Mouse (Mus musculus) myocyte (in vitro differentiated cells): Measurements from ENCODE around the gene Smg6. TPM values are rescaled to one million over a fixed set of nuclear protein-coding genes. Genes with fewer than 3 reads are reported as not detected.

Experiments used
- H3K27me3 ChIP-seq: one replicate; pipeline ENCODE4 v1.6.1; 2011; ENCODE audit not compliant: control insufficient read depth, insufficient read depth, insufficient read length
- H3K36me3 ChIP-seq: one replicate; pipeline ENCODE4 v1.6.1; 2011; ENCODE audit not compliant: control insufficient read depth, insufficient read depth
- H3K4me2 ChIP-seq: one replicate; pipeline ENCODE4 v1.6.1; 2011; ENCODE audit warnings: low read depth, control low read depth
- H3K4me3 ChIP-seq: one replicate; pipeline ENCODE4 v1.5.1; 2011; ENCODE audit warnings: mild to moderate bottlenecking, control low read depth, moderate library complexity
- H3K79me2 ChIP-seq: one replicate; pipeline ENCODE4 v1.6.1; 2011; ENCODE audit not compliant: control insufficient read depth, insufficient read depth
- H3ac ChIP-seq: one replicate; pipeline ENCODE4 v1.6.1; 2011; ENCODE audit not compliant: control insufficient read depth, insufficient read length
- CEBPB ChIP-seq: IDR thresholded peaks from 2 replicates; pipeline ENCODE4 v1.6.1; 2011; ENCODE audit warnings: mild to moderate bottlenecking, moderate library complexity; ENCODE audit not compliant: poor library complexity, insufficient read depth, severe bottlenecking
- E2F4 ChIP-seq: IDR thresholded peaks from one replicate; pipeline ENCODE4 v1.6.1; 2011; ENCODE audit warnings: mild to moderate bottlenecking, control low read depth, moderate library complexity; ENCODE audit not compliant: insufficient read depth
- MAX ChIP-seq: IDR thresholded peaks from one replicate; pipeline ENCODE4 v1.6.1; 2011; ENCODE audit warnings: low read depth, mild to moderate bottlenecking, control low read depth
- MYOD1 ChIP-seq, 3 experiments: IDR thresholded peaks; one replicate each; pipeline ENCODE4 v1.6.1; 2011; ENCODE audit warnings: control low read depth in 2 of 3, low read depth in 2 of 3, mild to moderate bottlenecking in 2 of 3, moderate library complexity in 1 of 3; ENCODE audit not compliant: insufficient read length in 2 of 3, control insufficient read depth in 1 of 3
- MYOG ChIP-seq, 3 experiments: IDR thresholded peaks; one replicate each; pipeline ENCODE4 v1.6.1; 2011; ENCODE audit warnings: control low read depth in 2 of 3, low read depth in 2 of 3, mild to moderate bottlenecking in 2 of 3; ENCODE audit not compliant: insufficient read length in 2 of 3, control insufficient read depth in 1 of 3, insufficient read depth in 1 of 3
- POLR2A ChIP-seq: IDR thresholded peaks from one replicate; pipeline ENCODE4 v1.6.1; 2011; ENCODE audit warnings: low read depth, mild to moderate bottlenecking, control low read depth, moderate library complexity; ENCODE audit not compliant: insufficient read length
- POLR2AphosphoS2 ChIP-seq: IDR thresholded peaks from one replicate; pipeline ENCODE4 v1.6.1; 2011; ENCODE audit warnings: low read depth, control low read depth; ENCODE audit not compliant: insufficient read length
- REST ChIP-seq: IDR thresholded peaks from one replicate; pipeline ENCODE4 v1.6.1; 2011; ENCODE audit warnings: mild to moderate bottlenecking, control low read depth, moderate library complexity; ENCODE audit not compliant: insufficient read depth, insufficient read length
- SRF ChIP-seq: IDR thresholded peaks from one replicate; pipeline ENCODE4 v1.6.1; 2011; ENCODE audit warnings: low read depth; ENCODE audit not compliant: control insufficient read depth, insufficient read length
- TCF12 ChIP-seq: IDR thresholded peaks from one replicate; pipeline ENCODE4 v1.6.1; 2011; ENCODE audit warnings: mild to moderate bottlenecking, control low read depth; ENCODE audit not compliant: poor library complexity, insufficient read depth, severe bottlenecking
- TCF3 ChIP-seq: IDR thresholded peaks from one replicate; pipeline ENCODE4 v1.6.1; 2011; ENCODE audit warnings: low read depth, control low read depth; ENCODE audit not compliant: insufficient read length
- USF1 ChIP-seq: IDR thresholded peaks from one replicate; pipeline ENCODE4 v1.6.1; 2011; ENCODE audit warnings: low read depth, mild to moderate bottlenecking, control low read depth, moderate library complexity
- polyA plus RNA-seq: library from polyadenylated mRNA; unstranded; fragments of >200 nt; fragmentation: generic; extraction: Trizol; gene quantifications from one replicate; pipeline ENCODE4 v1.2.1, GENCODE M21; 2012; ENCODE audit warnings: missing spikeins

Smg6 gene
- polyA plus RNA-seq, 1 experiment = 14.7 TPM

DNA sequence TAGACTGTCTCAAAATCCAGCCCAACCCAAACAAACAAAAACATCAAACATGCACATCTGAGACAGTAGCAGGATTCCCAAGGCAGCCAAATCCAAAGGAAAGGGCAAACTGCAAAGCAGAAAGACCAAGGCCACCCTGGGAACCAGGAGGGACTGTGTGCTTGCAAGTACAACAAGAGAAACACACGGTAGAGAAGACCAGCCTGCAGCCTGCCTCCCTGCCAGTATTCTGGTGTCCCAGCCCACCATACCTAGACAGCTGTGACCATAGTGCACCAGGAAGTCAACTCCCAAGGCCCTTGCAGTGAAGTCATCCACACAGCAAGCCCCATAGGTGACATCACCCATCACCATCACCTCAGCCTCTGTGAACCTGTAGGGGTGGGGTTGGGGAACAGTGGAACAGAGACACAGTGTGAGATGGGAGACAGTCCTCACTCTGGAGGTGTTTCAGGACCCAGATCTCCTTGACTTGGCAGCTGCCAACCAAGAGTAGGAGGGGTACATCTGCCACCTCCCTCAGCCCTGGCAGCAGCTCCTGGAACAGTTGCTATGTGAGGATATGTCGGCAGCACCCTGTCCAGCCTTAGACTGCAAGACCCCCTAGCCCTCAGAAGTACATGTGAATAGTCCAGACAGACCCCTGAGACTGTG lies 258.4 kb downstream of the Smg6 start:
- Histone ChIP-seq H3K27me3 (no peaks in the 10 kb centered on the region), H3K4me3 (no peak overlapping the region), H3ac (no peak overlapping the region), H3K36me3 (peaks cover 8% of the 10 kb centered on the region), H3K79me2 (peaks cover 7% of the 10 kb centered on the region), H3K4me2 (no peak overlapping the region)
- TF ChIP-seq POLR2AphosphoS2 (no peak), SRF (no peak), MYOD1 (IDR thresholded peaks at IDR 0.05; ENCODE audit: control insufficient read depth in 1 of 3, insufficient read length in 2 of 3, low read depth in 2 of 3) (no peak), MAX (no peak), E2F4 (no peak), MYOG (IDR thresholded peaks at IDR 0.05; ENCODE audit: control insufficient read depth in 1 of 3, insufficient read depth in 1 of 3, insufficient read length in 2 of 3, low read depth in 2 of 3) (no peak), REST (no peak), USF1 (no peak), TCF3 (no peak), TCF12 (no peak), CEBPB (no peak), POLR2A (no peak)

DNA sequence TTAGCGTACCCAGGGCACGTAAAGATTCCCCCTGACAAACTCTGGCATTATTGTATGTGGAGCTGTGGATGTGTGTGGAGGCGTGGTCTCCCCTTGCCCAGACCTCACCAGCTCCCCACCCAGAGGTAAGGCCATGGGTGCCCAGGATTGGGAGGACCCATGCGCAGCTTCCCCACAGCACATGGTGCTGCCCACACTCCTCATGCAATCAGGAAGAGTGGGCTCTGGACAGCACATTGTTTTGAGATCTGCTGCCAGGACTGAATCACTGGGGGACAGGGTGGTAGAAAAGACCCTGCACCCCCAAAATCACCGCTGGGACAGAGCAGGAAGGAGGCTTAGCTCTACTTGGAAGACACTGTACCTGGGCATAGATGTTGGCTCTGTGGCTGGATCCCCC lies 258.9 kb downstream of the Smg6 start:
- no peak overlapping the region for H3ac ChIP-seq
- H3K79me2 ChIP-seq = peaks cover 12% of the 10 kb centered on the region
- H3K36me3 ChIP-seq = peaks cover 8% of the 10 kb centered on the region
- TF ChIP-seq POLR2A (no peak), E2F4 (no peak), REST (no peak), TCF3 (no peak), CEBPB (no peak), SRF (no peak), MYOG (IDR thresholded peaks at IDR 0.05; ENCODE audit: control insufficient read depth in 1 of 3, insufficient read depth in 1 of 3, insufficient read length in 2 of 3, low read depth in 2 of 3) (no peak), MYOD1 (IDR thresholded peaks at IDR 0.05; ENCODE audit: control insufficient read depth in 1 of 3, insufficient read length in 2 of 3, low read depth in 2 of 3) (no peak), POLR2AphosphoS2 (no peak), TCF12 (no peak), MAX (no peak), USF1 (no peak)
- H3K4me2 ChIP-seq = no peak overlapping the region
- no peaks in the 10 kb centered on the region for H3K27me3 ChIP-seq
- no peak overlapping the region for H3K4me3 ChIP-seq

DNA sequence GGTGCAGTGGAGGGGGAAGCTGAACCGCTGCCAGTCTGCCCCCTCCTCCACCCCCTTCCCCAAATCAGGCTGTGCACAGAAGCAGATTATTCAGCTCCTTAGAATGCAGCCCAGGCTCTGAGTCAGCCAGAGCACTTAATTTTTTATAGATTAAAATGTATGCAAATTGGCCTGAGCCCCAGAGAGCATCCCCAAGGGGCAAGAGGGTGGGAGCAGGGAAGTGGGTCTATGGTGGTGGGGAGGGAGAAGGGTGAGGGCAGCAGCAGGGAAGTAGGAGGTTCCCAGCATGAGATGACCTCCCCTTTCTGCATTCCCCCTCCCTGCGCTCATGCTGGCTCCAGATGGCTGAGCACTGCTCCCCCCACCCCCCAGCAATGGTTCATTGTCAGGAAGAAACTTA lies 259.4 kb downstream of the Smg6 start:
- Histone ChIP-seq H3K4me2 (no peak overlapping the region), H3K27me3 (no peaks in the 10 kb centered on the region), H3K36me3 (peaks cover 8% of the 10 kb centered on the region), H3K4me3 (no peak overlapping the region), H3ac (no peak overlapping the region), H3K79me2 (peaks cover 12% of the 10 kb centered on the region)
- TF ChIP-seq SRF (no peak), REST (no peak), CEBPB (no peak), E2F4 (no peak), TCF3 (no peak), TCF12 (no peak), POLR2A (no peak), MYOD1 (IDR thresholded peaks at IDR 0.05; ENCODE audit: control insufficient read depth in 1 of 3, insufficient read length in 2 of 3, low read depth in 2 of 3) (no peak), MYOG (IDR thresholded peaks at IDR 0.05; ENCODE audit: control insufficient read depth in 1 of 3, insufficient read depth in 1 of 3, insufficient read length in 2 of 3, low read depth in 2 of 3) (no peak)

DNA sequence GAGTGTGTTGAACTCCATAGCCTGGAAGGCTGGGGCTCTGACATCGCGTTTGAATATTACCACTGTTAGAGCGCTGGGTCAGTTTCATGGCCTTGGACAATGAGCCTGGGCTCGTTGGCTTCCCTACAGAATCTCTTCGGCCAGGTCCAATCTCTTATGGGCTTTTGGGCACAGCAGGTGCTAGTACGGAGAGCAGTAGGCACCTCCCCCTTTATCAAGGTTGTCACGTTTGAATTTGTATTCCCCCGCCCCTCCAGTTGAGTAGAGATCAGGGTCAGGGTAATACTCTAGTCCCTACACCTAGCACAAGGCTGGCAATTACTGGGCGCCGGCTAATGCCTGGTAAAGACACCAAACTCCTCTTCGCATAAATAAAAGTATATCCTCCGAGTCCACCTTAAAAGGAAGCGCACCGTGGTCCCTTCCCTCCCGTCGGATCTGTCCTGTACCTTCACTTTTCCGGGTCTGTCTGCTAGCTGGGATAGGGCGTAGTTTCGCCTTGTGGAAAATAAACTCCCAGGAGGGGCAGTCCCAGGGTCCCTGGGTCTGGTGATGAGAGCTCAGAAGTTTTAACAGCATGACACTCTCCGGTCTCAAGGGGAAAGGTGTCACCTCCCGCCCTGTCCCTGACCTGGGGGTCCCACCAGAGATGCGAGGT lies 264.2 kb downstream of the Smg6 start:
- Histone ChIP-seq H3K36me3 (no peaks in the 10 kb centered on the region), H3K79me2 (peaks cover 12% of the 10 kb centered on the region), H3ac (peak overlapping the region; percentile 46), H3K27me3 (peaks cover 17% of the 10 kb centered on the region), H3K4me3 (peak overlapping the region; percentile 87), H3K4me2 (peak overlapping the region; percentile 81)
- TF ChIP-seq TCF3 (no peak), USF1 (no peak), REST (no peak), E2F4 (no peak), MYOG (IDR thresholded peaks at IDR 0.05; ENCODE audit: control insufficient read depth in 1 of 3, insufficient read depth in 1 of 3, insufficient read length in 2 of 3, low read depth in 2 of 3) (no peak), MYOD1 (IDR thresholded peaks at IDR 0.05; ENCODE audit: control insufficient read depth in 1 of 3, insufficient read length in 2 of 3, low read depth in 2 of 3) (no peak), MAX (no peak), SRF (no peak), CEBPB (no peak), POLR2AphosphoS2 (no peak), TCF12 (no peak), POLR2A (no peak)

DNA sequence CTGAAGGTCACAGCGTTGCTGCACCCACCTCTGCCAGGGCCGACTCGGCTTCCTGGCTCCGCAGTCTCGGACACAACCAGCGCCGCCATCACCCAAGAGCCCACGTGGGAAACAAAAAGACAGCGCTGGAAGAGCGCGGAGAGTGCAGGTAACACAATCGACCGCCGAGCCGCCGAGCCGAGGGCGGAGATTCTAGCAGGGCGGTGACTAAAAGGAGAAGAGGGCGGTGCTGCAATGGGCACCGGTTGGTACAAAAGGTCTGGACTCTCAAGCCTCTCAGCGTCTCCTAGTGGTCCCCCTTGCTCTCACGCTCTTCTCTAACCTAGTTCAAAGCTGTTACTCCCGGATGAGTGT lies 264.7 kb downstream of the Smg6 start:
- peak; percentile 24 for TF ChIP-seq POLR2AphosphoS2
- peak; percentile 68 for TF ChIP-seq MAX
- TF ChIP-seq TCF12 = no peak
- peak; percentile 59 for TF ChIP-seq POLR2A
- peak in 1 of 3 experiments; percentile 16 for TF ChIP-seq MYOG (IDR thresholded peaks at IDR 0.05; ENCODE audit: control insufficient read depth in 1 of 3, insufficient read depth in 1 of 3, insufficient read length in 2 of 3, low read depth in 2 of 3)
- no peak for TF ChIP-seq TCF3
- TF ChIP-seq MYOD1 (IDR thresholded peaks at IDR 0.05; ENCODE audit: control insufficient read depth in 1 of 3, insufficient read length in 2 of 3, low read depth in 2 of 3) = no peak
- TF ChIP-seq CEBPB = no peak
- peak; percentile 88 for TF ChIP-seq SRF
- TF ChIP-seq E2F4 = no peak
- TF ChIP-seq USF1 = peak; percentile 90
- Histone ChIP-seq H3ac (peak overlapping the region; percentile 46), H3K4me3 (peak overlapping the region; percentile 87), H3K4me2 (peak overlapping the region; percentile 81), H3K79me2 (peaks cover 12% of the 10 kb centered on the region), H3K36me3 (no peaks in the 10 kb centered on the region), H3K27me3 (peaks cover 22% of the 10 kb centered on the region)
